Mouse (Mus musculus): ENCODE results near the gene Fut1. TPM values are rescaled to one million over a fixed set of nuclear protein-coding genes. Genes with fewer than 3 reads are reported as not detected.

The Fut1 gene
- polyA plus RNA-seq, 1 experiment from 2014 or later: not detected

- Histone ChIP-seq H3K27ac (ENCODE audit: low read depth, low read length) (no peak overlapping the region), H3K36me3 (ENCODE audit: control insufficient read depth, insufficient read depth, low read length) (no peaks in the 10 kb centered on the region), H3K9me3 (ENCODE audit: control insufficient read depth, low read length) (no peaks in the 10 kb centered on the region), H3K4me3 (ENCODE audit: low read depth, low read length) (no peak overlapping the region), H3K27me3 (ENCODE audit: control insufficient read depth, insufficient read depth, low read length) (no peaks in the 10 kb centered on the region), H3K4me1 (replicated peaks; ENCODE audit: control insufficient read depth, insufficient read depth, low read length) (no peaks in the 10 kb centered on the region), H3K9ac (ENCODE audit: low read depth, low read length) (no peak overlapping the region), H3K4me2 (replicated peaks; ENCODE audit: low read depth, low read length) (no peak overlapping the region)
- DNase-seq (ENCODE audit: low spot score) (no peak), ATAC-seq (ENCODE audit: low FRiP score) (no peak)
- 85% methylated on average over 1 of the region's 1 CpGs for WGBS
Observed at GRCm38 (mm10) chr7:45596107-45596506, 21.0 kb upstream of the Fut1 start.

GRCm38 (mm10) chr7:45597013-45597412 is 20.1 kb upstream of the Fut1 start:
- H3K27me3 ChIP-seq (ENCODE audit: control insufficient read depth, insufficient read depth, low read length): no peaks in the 10 kb centered on the region
- no peak overlapping the region for H3K9ac ChIP-seq (ENCODE audit: low read depth, low read length)
- ATAC-seq (ENCODE audit: low FRiP score): no peak
- DNase-seq (ENCODE audit: low spot score): no peak
- H3K27ac ChIP-seq (ENCODE audit: low read depth, low read length): no peak overlapping the region
- H3K4me3 ChIP-seq (ENCODE audit: low read depth, low read length): no peak overlapping the region
- H3K36me3 ChIP-seq (ENCODE audit: control insufficient read depth, insufficient read depth, low read length): no peaks in the 10 kb centered on the region
- no peaks in the 10 kb centered on the region for H3K9me3 ChIP-seq (ENCODE audit: control insufficient read depth, low read length)
- WGBS: 89% methylated on average over 5 of the region's 5 CpGs
- no peaks in the 10 kb centered on the region for H3K4me1 ChIP-seq (replicated peaks; ENCODE audit: control insufficient read depth, insufficient read depth, low read length)
- no peak overlapping the region for H3K4me2 ChIP-seq (replicated peaks; ENCODE audit: low read depth, low read length)

- H3K4me2 ChIP-seq (replicated peaks; ENCODE audit: low read depth, low read length): no peak overlapping the region
- H3K36me3 ChIP-seq (ENCODE audit: control insufficient read depth, insufficient read depth, low read length): no peaks in the 10 kb centered on the region
- H3K9me3 ChIP-seq (ENCODE audit: control insufficient read depth, low read length): no peaks in the 10 kb centered on the region
- H3K27me3 ChIP-seq (ENCODE audit: control insufficient read depth, insufficient read depth, low read length): no peaks in the 10 kb centered on the region
- no peak overlapping the region for H3K9ac ChIP-seq (ENCODE audit: low read depth, low read length)
- ATAC-seq (ENCODE audit: low FRiP score) (no peak), DNase-seq (ENCODE audit: low spot score) (no peak)
- H3K27ac ChIP-seq (ENCODE audit: low read depth, low read length): no peak overlapping the region
- no peaks in the 10 kb centered on the region for H3K4me1 ChIP-seq (replicated peaks; ENCODE audit: control insufficient read depth, insufficient read depth, low read length)
- 86% methylated on average over 6 of the region's 6 CpGs for WGBS
- no peak overlapping the region for H3K4me3 ChIP-seq (ENCODE audit: low read depth, low read length)
Observed at GRCm38 (mm10) chr7:45597527-45597926, 19.6 kb upstream of the Fut1 start.

- 60% methylated on average over 17 of the region's 18 CpGs for WGBS
Observed at GRCm38 (mm10) chr7:45598960-45599879, 17.9 kb upstream of the Fut1 start.

GRCm38 (mm10) chr7:45605704-45606289 is 11.3 kb upstream of the Fut1 start:
- WGBS: 83% methylated on average over 9 of the region's 9 CpGs
- no peaks in the 10 kb centered on the region for H3K36me3 ChIP-seq (ENCODE audit: control insufficient read depth, insufficient read depth, low read length)

More at GRCm38 (mm10) chr7:45598960-45599879, 17.9 kb upstream of the Fut1 start:
- DNase-seq (ENCODE audit: low spot score) (peak; percentile 5), ATAC-seq (ENCODE audit: low FRiP score) (no peak)
- Histone ChIP-seq H3K4me3 (ENCODE audit: low read depth, low read length) (no peak overlapping the region), H3K9ac (ENCODE audit: low read depth, low read length) (no peak overlapping the region), H3K27ac (ENCODE audit: low read depth, low read length) (no peak overlapping the region), H3K4me2 (replicated peaks; ENCODE audit: low read depth, low read length) (no peak overlapping the region), H3K36me3 (ENCODE audit: control insufficient read depth, insufficient read depth, low read length) (no peaks in the 10 kb centered on the region), H3K4me1 (replicated peaks; ENCODE audit: control insufficient read depth, insufficient read depth, low read length) (no peaks in the 10 kb centered on the region), H3K9me3 (ENCODE audit: control insufficient read depth, low read length) (no peaks in the 10 kb centered on the region), H3K27me3 (ENCODE audit: control insufficient read depth, insufficient read depth, low read length) (no peaks in the 10 kb centered on the region)

GRCm38 (mm10) chr7:45609511-45609910 is 7.6 kb upstream of the Fut1 start:
- DNase-seq (ENCODE audit: low spot score) (no peak), ATAC-seq (ENCODE audit: low FRiP score) (no peak)
- Histone ChIP-seq H3K27me3 (ENCODE audit: control insufficient read depth, insufficient read depth, low read length) (no peaks in the 10 kb centered on the region), H3K4me3 (ENCODE audit: low read depth, low read length) (no peak overlapping the region), H3K4me1 (replicated peaks; ENCODE audit: control insufficient read depth, insufficient read depth, low read length) (no peaks in the 10 kb centered on the region), H3K9me3 (ENCODE audit: control insufficient read depth, low read length) (no peaks in the 10 kb centered on the region), H3K27ac (ENCODE audit: low read depth, low read length) (no peak overlapping the region), H3K9ac (ENCODE audit: low read depth, low read length) (no peak overlapping the region), H3K36me3 (ENCODE audit: control insufficient read depth, insufficient read depth, low read length) (no peaks in the 10 kb centered on the region), H3K4me2 (replicated peaks; ENCODE audit: low read depth, low read length) (no peak overlapping the region)
- 78% methylated on average over 1 of the region's 1 CpGs for WGBS

More at GRCm38 (mm10) chr7:45605704-45606289, 11.3 kb upstream of the Fut1 start:
- H3K27me3 ChIP-seq (ENCODE audit: control insufficient read depth, insufficient read depth, low read length): no peaks in the 10 kb centered on the region
- no peak overlapping the region for H3K4me3 ChIP-seq (ENCODE audit: low read depth, low read length)
- H3K4me1 ChIP-seq (replicated peaks; ENCODE audit: control insufficient read depth, insufficient read depth, low read length): no peaks in the 10 kb centered on the region
- no peak overlapping the region for H3K27ac ChIP-seq (ENCODE audit: low read depth, low read length)
- no peak overlapping the region for H3K4me2 ChIP-seq (replicated peaks; ENCODE audit: low read depth, low read length)
- ATAC-seq (ENCODE audit: low FRiP score): no peak
- no peak overlapping the region for H3K9ac ChIP-seq (ENCODE audit: low read depth, low read length)
- no peak for DNase-seq (ENCODE audit: low spot score)
- no peaks in the 10 kb centered on the region for H3K9me3 ChIP-seq (ENCODE audit: control insufficient read depth, low read length)

GRCm38 (mm10) chr7:45616277-45616676 is 812 bp upstream of the Fut1 start:
- no peaks in the 10 kb centered on the region for H3K36me3 ChIP-seq (ENCODE audit: control insufficient read depth, insufficient read depth, low read length)
- H3K27ac ChIP-seq (ENCODE audit: low read depth, low read length): no peak overlapping the region
- ATAC-seq (ENCODE audit: low FRiP score) (no peak), DNase-seq (ENCODE audit: low spot score) (no peak)
- no peak overlapping the region for H3K4me3 ChIP-seq (ENCODE audit: low read depth, low read length)
- H3K4me1 ChIP-seq (replicated peaks; ENCODE audit: control insufficient read depth, insufficient read depth, low read length): no peaks in the 10 kb centered on the region; the same call in 1 of the 2 replicates
- no peak overlapping the region for H3K9ac ChIP-seq (ENCODE audit: low read depth, low read length)
- H3K27me3 ChIP-seq (ENCODE audit: control insufficient read depth, insufficient read depth, low read length): peaks cover 12% of the 10 kb centered on the region
- 26% methylated on average over 6 of the region's 6 CpGs for WGBS
- no peaks in the 10 kb centered on the region for H3K9me3 ChIP-seq (ENCODE audit: control insufficient read depth, low read length)
- no peak overlapping the region for H3K4me2 ChIP-seq (replicated peaks; ENCODE audit: low read depth, low read length)

GRCm38 (mm10) chr7:45618316-45618715 is 1.2 kb downstream of the Fut1 start:
- Histone ChIP-seq H3K9ac (ENCODE audit: low read depth, low read length) (no peak overlapping the region), H3K9me3 (ENCODE audit: control insufficient read depth, low read length) (no peaks in the 10 kb centered on the region), H3K4me3 (ENCODE audit: low read depth, low read length) (no peak overlapping the region), H3K4me2 (replicated peaks; ENCODE audit: low read depth, low read length) (no peak overlapping the region), H3K27ac (ENCODE audit: low read depth, low read length) (no peak overlapping the region), H3K36me3 (ENCODE audit: control insufficient read depth, insufficient read depth, low read length) (no peaks in the 10 kb centered on the region), H3K4me1 (replicated peaks; ENCODE audit: control insufficient read depth, insufficient read depth, low read length) (no peaks in the 10 kb centered on the region; the same call in 1 of the 2 replicates), H3K27me3 (ENCODE audit: control insufficient read depth, insufficient read depth, low read length) (peaks cover 12% of the 10 kb centered on the region)
- ATAC-seq (ENCODE audit: low FRiP score) (no peak), DNase-seq (ENCODE audit: low spot score) (no peak)
- WGBS: 80% methylated on average over 5 of the region's 5 CpGs

Measured in hindbrain, embryonic 11.5 days (tissue).